Mouse (Mus musculus): ENCODE data around the gene Nr2f1. TPM values are rescaled to one million over a fixed set of nuclear protein-coding genes. Genes with fewer than 3 reads are reported as not detected.

The Nr2f1 gene
- polyA plus RNA-seq, 1 experiment from 2014 or later = 42.9 TPM

DNA sequence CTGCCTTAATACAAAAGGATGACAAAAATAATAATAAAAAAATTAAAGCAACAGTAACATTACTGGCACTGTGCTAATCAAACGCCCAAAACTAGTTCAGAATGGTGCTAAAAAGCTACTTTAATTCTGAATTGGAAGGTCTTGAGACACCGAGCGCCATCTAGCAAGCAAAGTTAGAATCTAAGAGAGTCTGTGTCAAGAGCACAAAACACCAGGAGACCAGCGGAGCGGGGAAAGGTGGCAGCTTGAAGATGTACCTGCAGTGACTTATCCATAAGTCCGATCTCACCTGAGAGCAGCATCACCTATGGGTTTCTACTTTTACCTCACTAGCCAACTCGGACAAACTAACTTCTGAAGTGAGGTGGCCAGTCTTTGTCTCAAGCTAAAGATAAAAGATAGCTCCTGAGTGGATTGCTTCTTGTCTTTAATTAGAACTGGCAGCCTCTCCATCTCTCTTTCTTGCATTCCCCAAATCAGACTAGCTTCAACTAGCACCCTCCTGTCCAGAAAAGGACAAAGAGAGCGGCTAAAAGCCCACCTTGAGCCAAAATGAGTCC is 23.7 kb downstream of the Nr2f1 start:
- Histone ChIP-seq H3K4me1 (ENCODE audit: control insufficient read depth, insufficient read depth, low read depth, low read length) (peaks cover 10% of the 10 kb centered on the region), H3K9ac (ENCODE audit: low read depth, low read length) (no peak overlapping the region), H3K4me2 (ENCODE audit: low read length) (peak overlapping the region; percentile 23), H3K9me3 (ENCODE audit: control insufficient read depth, low read length) (no peaks in the 10 kb centered on the region), H3K27ac (ENCODE audit: low read depth, low read length) (no peak overlapping the region), H3K36me3 (ENCODE audit: control insufficient read depth, insufficient read depth, low read length) (no peaks in the 10 kb centered on the region), H3K27me3 (replicated peaks; ENCODE audit: control insufficient read depth, insufficient read depth, low read length) (peaks cover 17% of the 10 kb centered on the region), H3K4me3 (ENCODE audit: low read length) (no peak overlapping the region)
- 5% methylated on average over 8 of the region's 8 CpGs for WGBS
- no peak for ATAC-seq

DNA sequence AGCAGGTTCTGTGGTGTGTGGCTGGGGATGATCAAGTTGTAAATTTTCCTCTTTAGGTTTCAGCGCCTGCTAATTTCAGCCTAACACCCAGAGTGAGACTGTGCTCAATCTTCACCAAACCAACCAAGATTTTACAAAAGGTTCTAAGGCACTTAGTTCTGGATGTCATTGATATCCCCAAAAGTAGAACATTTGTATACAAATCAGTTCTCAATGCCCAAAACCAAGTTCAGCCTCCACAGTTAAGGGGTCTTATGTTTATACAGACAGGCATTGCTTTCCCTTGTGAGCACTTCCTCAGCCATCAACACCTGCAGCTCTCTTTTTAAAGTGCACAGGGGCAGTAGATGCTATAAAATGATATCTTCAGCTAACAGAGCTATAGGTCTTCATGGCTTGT is 24.7 kb downstream of the Nr2f1 start:
- peaks cover 17% of the 10 kb centered on the region for H3K27me3 ChIP-seq (replicated peaks; ENCODE audit: control insufficient read depth, insufficient read depth, low read length)
- ATAC-seq = no peak
- WGBS = 44% methylated on average over 1 of the region's 1 CpGs

DNA sequence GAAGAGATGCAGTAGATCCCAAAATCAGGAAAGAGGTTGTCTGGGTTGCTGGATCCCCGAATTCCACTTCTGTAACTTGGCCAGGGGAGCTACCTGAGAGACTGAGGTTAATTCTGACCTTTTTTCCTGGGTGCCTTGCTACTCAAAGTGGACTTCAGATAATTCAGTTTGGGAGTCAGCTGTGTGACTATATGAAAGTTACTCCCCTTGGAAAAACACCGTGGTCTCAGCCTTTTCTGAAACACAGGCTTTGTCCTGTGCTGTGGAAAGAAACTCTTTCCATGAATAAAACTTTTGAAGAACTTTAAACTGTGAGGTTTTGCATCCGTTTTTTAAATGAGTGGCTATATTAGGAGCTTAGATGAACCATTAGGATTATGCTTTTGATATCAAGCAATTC is 25.4 kb downstream of the Nr2f1 start:
- no peaks in the 10 kb centered on the region for H3K9me3 ChIP-seq (ENCODE audit: control insufficient read depth, low read length)
- no peak overlapping the region for H3K4me3 ChIP-seq (ENCODE audit: low read length)
- H3K27me3 ChIP-seq (replicated peaks; ENCODE audit: control insufficient read depth, insufficient read depth, low read length) = peaks cover 17% of the 10 kb centered on the region
- H3K36me3 ChIP-seq (ENCODE audit: control insufficient read depth, insufficient read depth, low read length) = no peaks in the 10 kb centered on the region
- H3K4me1 ChIP-seq (ENCODE audit: control insufficient read depth, insufficient read depth, low read depth, low read length) = peaks cover 2% of the 10 kb centered on the region; the same call in 1 of the 2 replicates
- H3K4me2 ChIP-seq (ENCODE audit: low read length) = no peak overlapping the region
- ATAC-seq = no peak
- 35% methylated on average over 3 of the region's 3 CpGs for WGBS
- H3K27ac ChIP-seq (ENCODE audit: low read depth, low read length) = no peak overlapping the region
- no peak overlapping the region for H3K9ac ChIP-seq (ENCODE audit: low read depth, low read length)

More for the DNA sequence above, 24.7 kb downstream of the Nr2f1 start:
- no peaks in the 10 kb centered on the region for H3K36me3 ChIP-seq (ENCODE audit: control insufficient read depth, insufficient read depth, low read length)
- peaks cover 8% of the 10 kb centered on the region for H3K4me1 ChIP-seq (ENCODE audit: control insufficient read depth, insufficient read depth, low read depth, low read length)
- no peak overlapping the region for H3K4me2 ChIP-seq (ENCODE audit: low read length)
- no peaks in the 10 kb centered on the region for H3K9me3 ChIP-seq (ENCODE audit: control insufficient read depth, low read length)
- H3K9ac ChIP-seq (ENCODE audit: low read depth, low read length) = no peak overlapping the region
- H3K4me3 ChIP-seq (ENCODE audit: low read length) = no peak overlapping the region
- H3K27ac ChIP-seq (ENCODE audit: low read depth, low read length) = no peak overlapping the region

DNA sequence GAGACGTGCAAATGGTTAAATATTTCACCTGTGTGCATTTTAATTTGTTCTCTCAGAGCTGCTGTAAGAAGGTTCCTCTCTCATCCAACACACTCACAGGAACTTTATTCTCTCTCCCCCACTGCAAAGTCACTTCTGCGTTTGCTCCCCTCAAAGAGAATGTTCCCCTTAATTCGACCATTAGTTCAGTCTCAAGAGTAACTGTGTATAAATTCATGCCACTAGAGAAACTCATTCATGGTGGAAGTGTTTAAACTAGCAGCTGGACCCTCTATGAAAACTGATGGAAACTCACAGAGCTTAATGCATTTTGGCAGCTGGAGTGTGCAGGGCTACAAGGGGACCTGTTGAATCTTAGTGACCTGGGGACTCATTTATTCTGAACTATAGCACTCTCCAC is 26.7 kb downstream of the Nr2f1 start:
- Histone ChIP-seq H3K36me3 (ENCODE audit: control insufficient read depth, insufficient read depth, low read length) (no peaks in the 10 kb centered on the region), H3K4me1 (ENCODE audit: control insufficient read depth, insufficient read depth, low read depth, low read length) (no peaks in the 10 kb centered on the region), H3K4me2 (ENCODE audit: low read length) (no peak overlapping the region), H3K9me3 (ENCODE audit: control insufficient read depth, low read length) (no peaks in the 10 kb centered on the region), H3K27ac (ENCODE audit: low read depth, low read length) (no peak overlapping the region), H3K27me3 (replicated peaks; ENCODE audit: control insufficient read depth, insufficient read depth, low read length) (peaks cover 17% of the 10 kb centered on the region), H3K9ac (ENCODE audit: low read depth, low read length) (no peak overlapping the region), H3K4me3 (ENCODE audit: low read length) (no peak overlapping the region)
- WGBS = 19% methylated on average over 3 of the region's 3 CpGs
- no peak for ATAC-seq

DNA sequence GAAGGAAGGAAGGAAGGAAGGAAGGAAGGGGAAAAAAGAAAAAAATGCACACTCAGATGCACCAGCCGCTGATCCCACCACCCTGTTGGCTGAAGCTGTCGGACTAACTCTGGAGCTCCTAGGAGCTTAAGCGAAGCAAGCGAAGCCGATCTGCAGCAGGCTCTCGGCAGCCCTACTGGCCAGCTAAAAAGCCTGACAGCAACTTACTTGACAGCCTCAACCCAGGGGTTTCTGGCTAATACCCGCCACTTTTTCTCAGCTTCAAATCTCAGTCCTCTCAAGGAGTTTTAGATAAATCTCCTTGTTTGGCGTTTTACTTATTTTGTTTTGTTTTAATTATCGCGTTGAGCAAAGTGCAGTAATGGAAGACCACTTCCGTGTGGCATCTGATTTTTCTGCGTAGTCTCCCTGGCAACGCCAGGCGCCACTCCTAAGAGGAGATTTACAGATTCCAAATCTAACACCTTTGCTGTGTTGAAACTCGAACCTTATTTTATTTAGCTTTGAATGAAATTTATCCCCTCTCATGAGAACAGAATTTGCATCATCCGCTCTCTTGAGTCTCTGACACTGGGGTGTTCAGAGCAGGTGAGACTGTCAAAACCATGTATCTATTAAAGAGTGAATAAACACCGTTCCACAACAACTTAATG is 27.4 kb downstream of the Nr2f1 start:
- Histone ChIP-seq H3K4me3 (ENCODE audit: low read length) (peak overlapping the region; percentile 27), H3K27me3 (replicated peaks; ENCODE audit: control insufficient read depth, insufficient read depth, low read length) (peaks cover 17% of the 10 kb centered on the region), H3K27ac (ENCODE audit: low read depth, low read length) (no peak overlapping the region), H3K4me2 (ENCODE audit: low read length) (peak overlapping the region; percentile 46), H3K9ac (ENCODE audit: low read depth, low read length) (peak overlapping the region; percentile 7; the same call in 1 of the 2 replicates), H3K36me3 (ENCODE audit: control insufficient read depth, insufficient read depth, low read length) (no peaks in the 10 kb centered on the region), H3K4me1 (ENCODE audit: control insufficient read depth, insufficient read depth, low read depth, low read length) (no peaks in the 10 kb centered on the region), H3K9me3 (ENCODE audit: control insufficient read depth, low read length) (no peaks in the 10 kb centered on the region)
- ATAC-seq = peak; percentile 72
- WGBS = 5% methylated on average over 17 of the region's 17 CpGs

DNA sequence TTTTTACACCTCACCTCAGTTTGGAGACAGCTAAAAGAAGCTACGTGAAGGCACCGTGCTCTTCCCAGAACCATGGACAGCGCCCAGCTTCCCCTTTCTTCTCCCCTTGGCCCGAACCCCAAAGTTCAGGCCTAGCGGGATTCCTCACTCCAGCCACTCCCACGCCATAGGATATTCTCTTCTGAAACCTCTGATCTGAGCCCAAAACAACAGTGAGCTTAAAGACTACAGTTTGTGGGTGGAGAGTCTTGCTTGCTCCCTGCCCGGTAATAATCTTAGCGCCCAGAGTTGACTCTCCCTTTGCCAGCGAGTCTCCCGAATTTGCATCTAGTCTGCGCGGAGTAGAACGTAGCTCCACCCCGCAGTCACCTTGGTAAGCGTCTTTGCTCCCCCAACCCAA is 28.2 kb downstream of the Nr2f1 start:
- 12% methylated on average over 15 of the region's 15 CpGs for WGBS
- Histone ChIP-seq H3K4me3 (ENCODE audit: low read length) (peak overlapping the region; percentile 23), H3K36me3 (ENCODE audit: control insufficient read depth, insufficient read depth, low read length) (no peaks in the 10 kb centered on the region), H3K9ac (ENCODE audit: low read depth, low read length) (no peak overlapping the region; the same call in 1 of the 2 replicates), H3K9me3 (ENCODE audit: control insufficient read depth, low read length) (no peaks in the 10 kb centered on the region), H3K27me3 (replicated peaks; ENCODE audit: control insufficient read depth, insufficient read depth, low read length) (peaks cover 12% of the 10 kb centered on the region), H3K27ac (ENCODE audit: low read depth, low read length) (0 out of 2 replicates have a peak overlapping the region, but pooled peaks have one; percentile 12), H3K4me1 (ENCODE audit: control insufficient read depth, insufficient read depth, low read depth, low read length) (no peaks in the 10 kb centered on the region), H3K4me2 (ENCODE audit: low read length) (peak overlapping the region; percentile 46)
- ATAC-seq = 0 out of 2 replicates have a peak, but pooled peaks have one; percentile 35

DNA sequence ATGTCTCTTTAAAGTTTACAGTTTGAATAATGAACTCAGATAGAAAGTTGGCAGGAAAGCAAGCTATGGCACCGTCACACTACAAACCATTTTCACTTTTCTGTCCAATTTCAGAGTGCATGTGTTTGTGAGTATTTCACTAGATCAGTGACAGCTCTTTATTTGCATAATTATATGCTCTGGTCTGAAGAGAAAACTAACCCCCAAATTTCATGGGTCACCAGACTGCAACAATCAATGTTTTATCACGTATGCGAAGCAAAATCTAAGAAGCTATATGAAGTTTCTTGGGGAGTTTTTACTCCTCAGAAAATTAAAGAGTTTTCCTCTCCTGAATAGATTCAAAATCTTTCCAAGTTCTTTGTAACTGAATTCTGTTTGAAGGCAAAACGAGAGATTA is 31.4 kb downstream of the Nr2f1 start:
- H3K27ac ChIP-seq (ENCODE audit: low read depth, low read length) = no peak overlapping the region
- H3K27me3 ChIP-seq (replicated peaks; ENCODE audit: control insufficient read depth, insufficient read depth, low read length) = peaks cover 1% of the 10 kb centered on the region
- no peak for ATAC-seq
- H3K36me3 ChIP-seq (ENCODE audit: control insufficient read depth, insufficient read depth, low read length) = no peaks in the 10 kb centered on the region
- 37% methylated on average over 4 of the region's 4 CpGs for WGBS
- no peak overlapping the region for H3K9ac ChIP-seq (ENCODE audit: low read depth, low read length)
- no peak overlapping the region for H3K4me3 ChIP-seq (ENCODE audit: low read length)
- peaks cover 3% of the 10 kb centered on the region; the same call in 1 of the 2 replicates for H3K4me1 ChIP-seq (ENCODE audit: control insufficient read depth, insufficient read depth, low read depth, low read length)
- H3K9me3 ChIP-seq (ENCODE audit: control insufficient read depth, low read length) = no peaks in the 10 kb centered on the region
- no peak overlapping the region for H3K4me2 ChIP-seq (ENCODE audit: low read length)

DNA sequence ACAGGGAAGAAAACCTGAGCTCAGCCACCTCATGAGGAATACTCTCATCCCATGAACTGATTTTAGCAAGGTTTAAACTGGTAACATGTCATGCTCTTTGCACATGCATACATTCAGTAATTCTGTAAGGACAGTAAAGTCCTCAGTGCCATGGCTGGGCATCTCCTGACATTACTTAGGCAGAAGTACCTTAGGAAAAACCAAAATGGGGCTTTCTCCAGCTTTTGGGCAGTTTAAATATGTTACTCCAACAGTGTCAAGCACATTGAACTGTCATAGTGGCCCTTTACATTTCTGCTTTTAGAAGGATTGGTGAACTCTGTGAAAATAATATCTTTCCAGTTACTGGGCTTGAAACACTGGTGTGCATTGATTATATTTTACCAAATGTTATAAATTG is 34.6 kb downstream of the Nr2f1 start:
- ATAC-seq = no peak
- no peak overlapping the region for H3K9ac ChIP-seq (ENCODE audit: low read depth, low read length)
- no peaks in the 10 kb centered on the region for H3K36me3 ChIP-seq (ENCODE audit: control insufficient read depth, insufficient read depth, low read length)
- H3K4me3 ChIP-seq (ENCODE audit: low read length) = no peak overlapping the region
- no peak overlapping the region for H3K4me2 ChIP-seq (ENCODE audit: low read length)
- H3K27ac ChIP-seq (ENCODE audit: low read depth, low read length) = no peak overlapping the region
- peaks cover 6% of the 10 kb centered on the region; the same call in 1 of the 2 replicates for H3K4me1 ChIP-seq (ENCODE audit: control insufficient read depth, insufficient read depth, low read depth, low read length)
- H3K9me3 ChIP-seq (ENCODE audit: control insufficient read depth, low read length) = no peaks in the 10 kb centered on the region
- H3K27me3 ChIP-seq (replicated peaks; ENCODE audit: control insufficient read depth, insufficient read depth, low read length) = no peaks in the 10 kb centered on the region; the same call in none of the 2 replicates

DNA sequence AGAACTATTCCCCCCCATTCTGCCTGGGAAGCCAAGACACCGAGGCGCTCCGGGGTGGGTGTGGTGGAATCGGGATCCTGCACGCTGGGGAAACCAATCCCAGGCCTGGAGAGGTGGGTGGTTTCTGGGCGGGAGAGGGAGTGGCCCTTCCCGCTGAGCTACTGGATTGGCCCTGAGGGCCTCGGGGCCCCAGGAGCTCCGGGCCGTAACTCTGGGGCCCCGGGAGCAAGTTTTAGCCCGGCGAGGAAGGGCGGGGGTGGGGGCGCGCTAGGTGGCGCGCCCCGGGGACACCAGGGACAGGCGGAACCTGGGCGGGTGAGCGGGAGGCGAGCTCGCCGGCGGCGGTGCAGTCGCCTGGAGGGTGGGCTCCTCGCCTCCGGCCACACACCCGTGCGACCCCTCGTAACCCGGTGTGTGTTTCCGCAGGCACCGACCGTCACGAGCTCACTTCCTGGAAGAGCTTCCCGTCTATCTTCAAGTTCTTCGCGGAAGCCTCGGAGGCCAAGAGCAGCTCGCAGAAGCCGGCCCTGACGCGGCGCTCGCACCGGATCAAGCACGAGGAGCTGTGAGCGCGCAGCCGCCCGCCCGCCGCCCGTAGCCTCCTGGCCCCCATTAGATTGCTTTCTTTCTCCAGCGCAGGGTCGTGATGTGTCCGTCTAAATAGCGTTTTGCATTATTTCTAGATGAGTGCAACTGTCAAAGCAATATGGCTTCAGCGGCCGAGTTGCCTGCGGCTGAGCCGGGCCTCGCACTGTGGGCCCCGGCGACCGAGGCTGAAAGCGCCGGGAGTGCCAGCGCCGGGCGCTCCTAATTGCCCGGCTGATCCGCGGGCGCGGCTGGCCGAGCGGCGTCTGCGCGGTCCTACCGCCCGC is 36.2 kb downstream of the Nr2f1 start:
- Histone ChIP-seq H3K4me1 (ENCODE audit: control insufficient read depth, insufficient read depth, low read depth, low read length) (peaks cover 6% of the 10 kb centered on the region; the same call in 1 of the 2 replicates), H3K9me3 (ENCODE audit: control insufficient read depth, low read length) (no peaks in the 10 kb centered on the region)
- under 1% methylated on average over 84 of the region's 86 CpGs for WGBS

More for the DNA sequence above, 36.2 kb downstream of the Nr2f1 start:
- Histone ChIP-seq H3K27ac (ENCODE audit: low read depth, low read length) (peak overlapping the region; percentile 91), H3K36me3 (ENCODE audit: control insufficient read depth, insufficient read depth, low read length) (no peaks in the 10 kb centered on the region), H3K9ac (ENCODE audit: low read depth, low read length) (peak overlapping the region; percentile 84), H3K27me3 (replicated peaks; ENCODE audit: control insufficient read depth, insufficient read depth, low read length) (no peaks in the 10 kb centered on the region; the same call in none of the 2 replicates), H3K4me2 (ENCODE audit: low read length) (peak overlapping the region; percentile 94), H3K4me3 (ENCODE audit: low read length) (peak overlapping the region; percentile 76)
- peak; percentile 92 for ATAC-seq
